24 mouse cellular contexts compared by ENCODE assay signal in genomic region chr5:64749415-64750166, GRCm38 (mm10). TPM values are rescaled to one million over a fixed set of nuclear protein-coding genes. Genes with fewer than 3 reads are reported as not detected.
DNase-seq lines count a peak whose midpoint lies in the region; ATAC-seq and TF ChIP-seq lines count a peak whose summit lies in the region.
"Had no signal": no experiment of that assay in that cellular context is flagged by ENCODE, and none has a peak within 500 bp of the region (broad histone marks: within the 10 kb centered on the region; RNA-seq: fewer than 3 reads in every experiment).

No protein-coding gene starts in this region.

- peaks cover 28% of the 10 kb centered on the region for H3K4me1 ChIP-seq in forebrain, embryonic 10.5 days
- H3K4me1 ChIP-seq in forebrain, embryonic 14.5 days (ENCODE audit: control insufficient read depth, insufficient read depth, low read length): no peaks in the 10 kb centered on the region
- H3K4me1 ChIP-seq in midbrain, embryonic 10.5 days: peaks cover 10% of the 10 kb centered on the region
- H3K4me1 ChIP-seq in midbrain, postnatal 0 days (ENCODE audit: insufficient read depth, low read length): no peaks in the 10 kb centered on the region
- H3K4me1 ChIP-seq in small intestine, adult 2 months (ENCODE audit: control insufficient read depth, insufficient read depth, insufficient read length, low read length): peaks cover 19% of the 10 kb centered on the region
- H3K4me1 ChIP-seq: embryonic facial prominence, embryonic 12.5 days; forebrain, embryonic 15.5 days; hindbrain, embryonic 15.5 days; neural tube, embryonic 15.5 days had no signal

- no peak overlapping the region for H3K4me3 ChIP-seq in forebrain, embryonic 10.5 days
- H3K4me3 ChIP-seq in forebrain, embryonic 14.5 days (ENCODE audit: low read depth, low read length): no peak overlapping the region
- no peak overlapping the region for H3K4me3 ChIP-seq in midbrain, embryonic 10.5 days
- H3K4me3 ChIP-seq in midbrain, postnatal 0 days (ENCODE audit: low read depth, low read length): no peak overlapping the region
- H3K4me3 ChIP-seq in small intestine, adult 2 months (ENCODE audit: low read depth, low read length): no peak overlapping the region
- H3K4me3 ChIP-seq: embryonic facial prominence, embryonic 12.5 days; erythroblast, embryonic 14.5 days; forebrain, embryonic 15.5 days; heart, embryonic 13.5 days; hindbrain, embryonic 15.5 days; neural tube, embryonic 15.5 days had no signal

- peak overlapping the region; percentile 20; the same call in 1 of the 2 replicates for H3K27ac ChIP-seq in forebrain, embryonic 10.5 days
- H3K27ac ChIP-seq in forebrain, embryonic 14.5 days (ENCODE audit: low read depth, low read length): no peak overlapping the region
- 0 out of 2 replicates have a peak overlapping the region, but pooled peaks have one; percentile 6 for H3K27ac ChIP-seq in midbrain, embryonic 10.5 days (replicated peaks)
- H3K27ac ChIP-seq in midbrain, postnatal 0 days (ENCODE audit: low read depth, low read length): no peak overlapping the region
- H3K27ac ChIP-seq in small intestine, adult 2 months (ENCODE audit: insufficient read depth, low read depth, low read length): peak overlapping the region; percentile 83
- H3K27ac ChIP-seq: embryonic facial prominence, embryonic 12.5 days; forebrain, embryonic 15.5 days; heart, embryonic 13.5 days; hindbrain, embryonic 15.5 days; macrophage; neural tube, embryonic 15.5 days had no signal

- WGBS in forebrain, embryonic 10.5 days: 68% methylated on average over 14 of the region's 14 CpGs
- 64% methylated on average over 14 of the region's 14 CpGs for WGBS in forebrain, embryonic 14.5 days
- 78% methylated on average over 14 of the region's 14 CpGs for WGBS in midbrain, embryonic 10.5 days
- whole genome bisulfite sequencing in midbrain, postnatal 0 days: 72% methylated on average over 14 of the region's 14 CpGs
- WGBS in small intestine, adult 2 months: 49% methylated on average over 14 of the region's 14 CpGs

- no peaks in the 10 kb centered on the region for H3K36me3 ChIP-seq in forebrain, embryonic 10.5 days (replicated peaks)
- H3K36me3 ChIP-seq in forebrain, embryonic 14.5 days (ENCODE audit: control insufficient read depth, insufficient read depth, low read length): no peaks in the 10 kb centered on the region
- H3K36me3 ChIP-seq in midbrain, embryonic 10.5 days: no peaks in the 10 kb centered on the region
- H3K36me3 ChIP-seq in midbrain, postnatal 0 days (ENCODE audit: insufficient read depth, low read length): no peaks in the 10 kb centered on the region
- no peaks in the 10 kb centered on the region for H3K36me3 ChIP-seq in small intestine, adult 2 months (ENCODE audit: control insufficient read depth, insufficient read depth, low read length)
- H3K36me3 ChIP-seq: embryonic facial prominence, embryonic 12.5 days; forebrain, embryonic 15.5 days; heart, embryonic 13.5 days; hindbrain, embryonic 15.5 days; neural tube, embryonic 15.5 days had no signal

- H3K9ac ChIP-seq in forebrain, embryonic 14.5 days (ENCODE audit: low read length): no peak overlapping the region
- no peak overlapping the region for H3K9ac ChIP-seq in midbrain, postnatal 0 days (replicated peaks; ENCODE audit: low read length, poor library complexity, severe bottlenecking)
- H3K9ac ChIP-seq: embryonic facial prominence, embryonic 12.5 days; forebrain, embryonic 15.5 days; heart, embryonic 13.5 days; hindbrain, embryonic 15.5 days; neural tube, embryonic 15.5 days had no signal

- H3K9me3 ChIP-seq in forebrain, embryonic 10.5 days: no peaks in the 10 kb centered on the region
- no peaks in the 10 kb centered on the region for H3K9me3 ChIP-seq in forebrain, embryonic 14.5 days (replicated peaks; ENCODE audit: control insufficient read depth, low read length)
- H3K9me3 ChIP-seq in midbrain, embryonic 10.5 days (replicated peaks): no peaks in the 10 kb centered on the region
- no peaks in the 10 kb centered on the region for H3K9me3 ChIP-seq in midbrain, postnatal 0 days (ENCODE audit: low read length)
- H3K9me3 ChIP-seq: embryonic facial prominence, embryonic 12.5 days; forebrain, embryonic 15.5 days; heart, embryonic 13.5 days; hindbrain, embryonic 15.5 days; neural tube, embryonic 15.5 days had no signal

- ATAC-seq in forebrain, embryonic 14.5 days: no peak
- no peak for ATAC-seq in midbrain, postnatal 0 days (ENCODE audit: low FRiP score)
- ATAC-seq: forebrain, embryonic 15.5 days; midbrain, embryonic 16.5 days had no signal

- no peaks in the 10 kb centered on the region for H3K27me3 ChIP-seq in forebrain, embryonic 10.5 days (ENCODE audit: poor library complexity, severe bottlenecking)
- H3K27me3 ChIP-seq in forebrain, embryonic 14.5 days (replicated peaks; ENCODE audit: control insufficient read depth, insufficient read depth, low read length): no peaks in the 10 kb centered on the region
- no peaks in the 10 kb centered on the region for H3K27me3 ChIP-seq in midbrain, embryonic 10.5 days (ENCODE audit: low read depth, poor library complexity, severe bottlenecking)
- H3K27me3 ChIP-seq in midbrain, postnatal 0 days (ENCODE audit: insufficient read depth, low read length): no peaks in the 10 kb centered on the region
- H3K27me3 ChIP-seq in small intestine, adult 2 months (ENCODE audit: control insufficient read depth, insufficient read depth, low read length): no peaks in the 10 kb centered on the region
- H3K27me3 ChIP-seq: embryonic facial prominence, embryonic 12.5 days; forebrain, embryonic 15.5 days; heart, embryonic 13.5 days; hindbrain, embryonic 15.5 days; neural tube, embryonic 15.5 days had no signal

- DNase-seq in forebrain, embryonic 10.5 days (ENCODE audit: extremely low spot score, low spot score): no peak
- no peak for DNase-seq in forebrain, embryonic 14.5 days (ENCODE audit: low spot score)
- DNase-seq in midbrain, embryonic 10.5 days (ENCODE audit: low spot score): no peak
- no peak for DNase-seq in midbrain, postnatal 0 days (ENCODE audit: low spot score)
- peak; percentile 38 for DNase-seq in NIH3T3 (ENCODE audit: low read depth)
- no peak for DNase-seq in kidney, adult 9 months
- DNase-seq in thymus, postnatal 36 days: no peak
- DNase-seq: adrenal gland, postnatal 36 days; cerebellum, adult 11 months; cerebellum, adult 9-11 months; gastrocnemius, postnatal 14 days; heart, adult 18-20 months; heart, postnatal 14 days; right cerebral cortex, adult 18-20 months; thymus, postnatal 25 days had no signal

- TF ChIP-seq CTCF in midbrain, postnatal 0 days (IDR thresholded peaks at IDR 0.05): no peak
- no peak for TF ChIP-seq CTCF in small intestine, adult 2 months (IDR thresholded peaks at IDR 0.05; ENCODE audit: extremely low read depth, insufficient read length, insufficient replicate concordance, low read depth, low read length)

- TF ChIP-seq POLR2A in small intestine, adult 2 months (IDR thresholded peaks at IDR 0.05; ENCODE audit: low read depth, low read length): no peak

- no peak overlapping the region for H3K4me2 ChIP-seq in forebrain, embryonic 14.5 days (ENCODE audit: low read length)
- H3K4me2 ChIP-seq in midbrain, postnatal 0 days (ENCODE audit: low read depth, low read length, poor library complexity, severe bottlenecking): no peak overlapping the region
- H3K4me2 ChIP-seq: embryonic facial prominence, embryonic 12.5 days; forebrain, embryonic 15.5 days; heart, embryonic 13.5 days; hindbrain, embryonic 15.5 days; neural tube, embryonic 15.5 days had no signal

RNA-seq across cellular contexts. Expression of gene Klf3, which starts 53.6 kb away (rescaled TPM):
- 43.0 and 50.0 TPM in 2 replicates for polyA plus RNA-seq in forebrain, embryonic 10.5 days (2016; fragmentation: Nextera tagmentation; extraction: Ambion mirVana)
- 19.3 and 24.3 TPM in 2 replicates for polyA plus RNA-seq in forebrain, embryonic 14.5 days (2014; fragmentation: Nextera tagmentation; extraction: Ambion mirVana)
- polyA plus RNA-seq in midbrain, embryonic 10.5 days (2016; fragmentation: Nextera tagmentation; extraction: Ambion mirVana): 61.9 and 63.1 TPM in 2 replicates
- total RNA-seq in midbrain, postnatal 0 days (2014; rRNA removed): 12.3 and 14.9 TPM in 2 replicates
- 26.7 and 28.9 TPM in 2 replicates for polyA plus RNA-seq in midbrain, postnatal 0 days (2015; fragmentation: Nextera tagmentation; extraction: Ambion mirVana)
- 52.4 and 170 TPM in 2 replicates for polyA plus RNA-seq in small intestine, adult 2 months (2012; rRNA removed)

Comparison
In these comparisons a context has a peak if more than half of its experiments do, and no peak if none do; other contexts are left out.
1. H3K27ac ChIP-seq: peak in forebrain, embryonic 10.5 days (single experiment), midbrain, embryonic 10.5 days (single experiment) and small intestine, adult 2 months (single experiment); none in forebrain, embryonic 14.5 days (single experiment) and midbrain, postnatal 0 days (single experiment).